Mouse (Mus musculus) liver (tissue): ENCODE measurements around the gene Dynlt1f.
A peak's percentile ranks its signal among the peaks of the same experiment; 100 is the strongest.
"Not testable (repeated sequence)": the region's sequence is repeated elsewhere in the genome, so short reads cannot be mapped to it uniquely, and the experiment has no call there.

Experiments
- DNase-seq: peaks from one replicate; pipeline ENCODE4 v3.0.0-alpha.2; 2020; ENCODE audit warnings: mixed read lengths

Gene Dynlt1f

GRCm38 (mm10) chr17:6655567-6656281 lies at the start of gene Dynlt1f:
Gene Dynlt1f, minus strand, starts transcription at chr17:6655900.
- peak; percentile 32 for DNase-seq

- DNase-seq = not testable (repeated sequence)
These were observed 47.9 kb upstream of the Dynlt1f start for GRCm38 (mm10) chr17:6703381-6704270.

DNA sequence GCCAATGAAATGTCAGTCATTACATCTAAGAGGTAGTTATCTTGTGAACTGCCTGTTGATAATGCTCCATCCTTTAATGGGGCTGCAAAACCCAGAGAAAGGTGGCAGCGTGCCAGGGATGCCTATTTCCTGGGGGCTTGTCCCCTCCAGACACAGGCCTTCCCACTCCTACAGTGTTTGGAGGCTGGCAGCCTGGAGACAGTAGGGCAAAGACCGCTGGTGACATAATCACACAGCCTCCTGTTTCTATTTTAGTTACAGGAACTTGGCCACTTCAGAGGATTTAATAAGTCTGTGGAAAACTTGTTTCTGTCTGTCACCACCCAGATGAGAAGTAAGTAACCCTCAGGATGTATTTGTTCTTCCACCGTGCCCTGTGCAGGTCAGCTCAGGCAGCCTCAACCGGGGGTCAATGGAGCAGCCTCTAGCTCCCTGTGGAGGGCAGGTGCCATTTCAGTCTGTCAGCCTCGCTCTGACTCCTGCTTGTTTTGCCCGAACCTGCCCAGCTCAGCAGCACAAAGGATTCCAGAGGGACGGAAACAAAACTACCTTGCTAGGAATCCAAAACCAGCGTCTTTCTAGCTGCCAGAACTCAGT lies 47.0 kb upstream of the Dynlt1f start:
- DNase-seq = not testable (repeated sequence)

DNA sequence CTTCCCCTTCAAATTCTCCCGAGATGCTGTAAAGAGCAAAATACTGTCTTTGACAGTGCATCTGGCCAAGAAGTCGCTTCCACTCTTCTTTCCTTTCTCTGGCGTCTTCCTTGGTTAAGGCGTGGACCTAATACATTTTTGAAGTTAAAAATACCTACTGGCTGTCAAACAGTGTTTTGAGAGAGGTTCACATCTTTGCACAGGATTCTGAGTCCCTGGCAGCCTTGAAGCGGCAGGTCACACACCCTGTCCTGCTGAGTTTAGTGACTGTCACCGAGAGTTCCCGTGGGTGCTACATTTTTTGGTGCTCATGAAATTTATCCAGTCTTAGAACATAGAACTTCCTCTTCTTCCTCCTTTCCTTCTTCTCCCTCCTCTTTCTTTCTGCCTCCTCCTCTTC lies 44.4 kb upstream of the Dynlt1f start:
- not testable (repeated sequence) for DNase-seq

DNA sequence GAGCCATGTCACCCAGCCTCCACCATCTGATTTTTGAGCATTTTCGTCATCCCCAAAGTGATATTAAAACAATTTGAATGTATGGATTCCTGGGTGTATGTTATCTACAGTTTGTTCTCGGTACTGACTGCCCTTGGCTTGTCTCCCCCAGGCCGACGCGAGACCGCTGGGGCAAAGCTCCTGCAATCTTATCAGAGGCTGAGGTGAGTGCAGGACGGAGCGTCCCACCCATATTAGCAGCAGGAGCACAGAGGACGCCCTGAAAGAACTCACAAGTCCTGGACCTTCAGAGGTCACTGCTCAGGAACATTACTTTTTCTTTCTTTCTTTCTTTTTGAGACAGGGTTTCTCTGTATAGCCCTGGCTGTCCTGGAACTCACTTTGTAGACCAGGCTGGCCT lies 43.8 kb upstream of the Dynlt1f start:
- DNase-seq = not testable (repeated sequence)

GRCm38 (mm10) chr17:6697224-6697775 lies 41.6 kb upstream of the Dynlt1f start:
- peak; percentile 3 for DNase-seq

- not testable (repeated sequence) for DNase-seq
These were observed 40.8 kb upstream of the Dynlt1f start for GRCm38 (mm10) chr17:6696521-6696920.

- DNase-seq = not testable (repeated sequence)
These were observed 40.0 kb upstream of the Dynlt1f start for GRCm38 (mm10) chr17:6695712-6696111.

- DNase-seq = peak; percentile 24
These were observed 35.9 kb upstream of the Dynlt1f start for GRCm38 (mm10) chr17:6691596-6691995.

DNA sequence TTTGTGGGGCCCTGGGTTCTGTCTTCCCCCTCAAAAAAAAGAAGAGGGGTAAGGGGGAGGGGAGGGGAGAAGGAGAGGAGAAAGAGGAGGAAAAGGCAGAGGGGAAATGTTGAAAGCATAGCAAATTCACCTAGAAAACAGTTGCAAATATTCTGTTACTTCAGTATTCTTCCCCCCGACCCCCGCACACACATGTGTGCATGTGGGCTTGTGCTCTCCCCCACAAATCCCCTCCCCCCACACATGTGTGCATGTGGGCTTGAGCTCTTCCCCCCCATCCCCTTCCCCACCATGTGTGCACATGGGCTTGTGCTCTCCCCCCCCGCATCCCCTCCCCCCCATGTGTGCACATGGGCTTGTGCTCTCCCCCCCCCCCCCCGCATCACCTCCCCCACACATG lies 33.6 kb upstream of the Dynlt1f start:
- DNase-seq = not testable (repeated sequence)

- DNase-seq = not testable (repeated sequence)
These were observed 30.7 kb upstream of the Dynlt1f start for GRCm38 (mm10) chr17:6686299-6686971.

DNA sequence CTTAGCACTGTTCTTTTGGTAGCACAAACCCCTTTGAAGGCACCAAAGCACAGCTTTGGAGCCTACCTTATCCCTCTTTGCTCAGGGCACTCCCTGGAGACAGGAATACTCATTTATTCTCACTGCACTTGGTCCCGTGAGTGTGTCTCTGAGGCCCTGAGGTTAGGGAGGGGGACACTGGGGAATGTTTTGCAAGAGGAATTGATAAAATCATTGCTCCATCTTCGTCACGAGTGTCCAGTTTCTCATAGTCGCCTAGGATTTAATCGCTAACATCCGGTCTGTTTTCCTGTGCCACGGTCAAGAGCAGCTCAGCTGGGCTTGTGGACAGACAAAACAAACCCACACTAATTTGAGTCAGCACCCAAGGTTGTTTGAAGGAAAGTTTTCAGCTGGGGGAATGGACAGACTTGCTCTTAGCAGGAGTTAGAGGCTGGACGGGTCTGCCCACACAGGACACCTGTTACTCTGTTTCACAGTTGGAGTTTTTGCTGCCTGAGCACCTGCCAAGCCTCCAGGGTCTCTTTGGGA lies 29.7 kb upstream of the Dynlt1f start:
- not testable (repeated sequence) for DNase-seq

- DNase-seq = not testable (repeated sequence)
These were observed 29.0 kb upstream of the Dynlt1f start for GRCm38 (mm10) chr17:6684464-6685287.

DNA sequence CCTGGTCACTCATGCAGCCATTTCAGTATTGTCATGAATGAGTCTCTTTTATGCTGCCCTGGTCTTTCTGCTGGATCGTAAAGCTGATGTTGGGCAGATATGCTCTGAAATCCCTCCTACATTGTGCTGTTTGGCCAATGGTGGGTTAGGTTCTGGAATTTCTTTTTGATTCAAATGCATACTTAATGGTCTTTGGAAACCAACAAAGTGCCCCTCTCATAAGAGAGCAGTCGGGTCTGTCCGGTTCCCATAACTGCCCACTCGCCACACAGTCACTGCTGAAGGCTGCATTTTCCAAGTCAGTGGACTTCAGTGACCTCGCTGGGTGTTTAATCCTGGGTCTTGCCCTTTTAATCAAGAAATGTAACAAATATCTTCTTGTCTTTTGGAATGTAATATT lies 28.0 kb upstream of the Dynlt1f start:
- DNase-seq = not testable (repeated sequence)

DNA sequence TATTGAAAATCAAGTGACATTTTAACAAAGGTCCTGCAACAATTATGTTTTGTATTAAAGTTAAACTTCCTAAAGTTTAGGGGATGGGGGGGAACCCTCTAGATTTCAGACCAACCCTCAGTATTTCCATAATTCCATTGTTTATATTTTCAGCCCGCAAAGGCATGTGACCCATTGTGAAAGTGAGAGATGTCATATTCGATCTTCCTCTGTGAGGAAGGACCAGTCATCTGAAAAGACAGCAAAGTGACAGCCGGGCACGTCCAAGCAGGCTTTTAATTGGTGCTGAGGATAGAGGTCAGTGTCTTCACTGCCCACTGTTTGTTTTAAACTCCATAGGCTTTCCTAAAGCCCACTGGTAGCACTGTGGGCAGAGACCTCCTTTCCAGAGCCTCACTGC lies 26.0 kb upstream of the Dynlt1f start:
- DNase-seq = not testable (repeated sequence)

DNA sequence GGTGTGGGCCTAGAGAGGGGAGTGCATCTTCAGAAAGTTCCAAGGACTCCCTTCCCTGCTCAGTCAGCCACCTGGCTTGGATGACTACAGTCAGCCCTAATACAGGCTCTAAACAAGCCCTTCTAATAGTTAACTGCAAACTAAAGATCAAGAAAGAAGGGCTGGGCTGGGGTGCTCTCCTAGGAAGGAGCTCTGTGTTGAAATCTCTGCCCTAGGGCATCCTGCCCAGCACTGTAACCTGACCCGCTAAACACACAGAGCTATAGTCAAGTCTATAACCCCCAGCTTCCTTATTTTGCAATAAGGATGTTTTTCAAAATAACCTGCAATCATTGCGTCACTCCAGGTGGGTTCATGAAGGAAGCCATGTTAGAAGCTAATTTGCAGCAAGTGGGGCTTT lies 22.4 kb upstream of the Dynlt1f start:
- not testable (repeated sequence) for DNase-seq

- not testable (repeated sequence) for DNase-seq
These were observed 18.6 kb upstream of the Dynlt1f start for GRCm38 (mm10) chr17:6674297-6674696.

- DNase-seq = not testable (repeated sequence)
These were observed 12.8 kb upstream of the Dynlt1f start for GRCm38 (mm10) chr17:6668522-6668921.

DNA sequence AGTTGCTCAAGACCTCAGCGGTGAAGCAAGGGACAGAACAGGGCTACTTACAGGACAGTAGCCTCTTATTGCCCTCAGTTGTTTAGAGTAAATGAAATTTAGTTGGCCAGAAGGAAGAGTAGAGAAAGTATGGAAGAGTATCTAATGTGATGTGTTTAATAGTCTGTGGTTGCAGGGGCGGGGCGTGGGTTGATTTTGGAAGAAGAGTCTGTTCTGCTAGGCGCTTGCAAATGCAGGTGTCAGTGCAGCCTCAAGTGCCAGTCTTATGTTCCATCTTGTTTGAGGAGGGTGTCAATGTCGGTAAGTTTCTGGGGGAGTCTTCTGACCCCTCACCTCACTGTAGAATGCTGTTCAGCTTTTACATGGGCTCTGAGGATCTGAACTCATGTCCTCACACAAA lies 9.7 kb upstream of the Dynlt1f start:
- not testable (repeated sequence) for DNase-seq

- DNase-seq = not testable (repeated sequence)
These were observed 7.1 kb upstream of the Dynlt1f start for GRCm38 (mm10) chr17:6662840-6663239.
